Mouse (Mus musculus) G1E (cell line): ENCODE results near the gene F2rl2. TPM values are rescaled to one million over a fixed set of nuclear protein-coding genes. Genes with fewer than 3 reads are reported as not detected.

ENCODE experiments used
- ATAC-seq: 2 replicates; pipeline ENCODE4 v1.8.0; 2016; ENCODE audit warnings: mild to moderate bottlenecking; ENCODE audit not compliant: insufficient number of reproducible peaks, poor library complexity, low FRiP score, severe bottlenecking; ENCODE audit errors: extremely low read depth
- DNase-seq: peaks from one replicate; pipeline ENCODE4 v3.0.0; 2012; ENCODE audit warnings: low spot score
- H3K27me3 ChIP-seq: 2 replicates; pipeline ENCODE4 v1.6.1; 2012; ENCODE audit warnings: mild to moderate bottlenecking, low read length, inconsistent platforms; ENCODE audit not compliant: insufficient read depth
- H3K36me3 ChIP-seq: replicated peaks from 2 replicates; pipeline ENCODE3; 2012; ENCODE audit warnings: mild to moderate bottlenecking, inconsistent platforms
- H3K4me1 ChIP-seq: 2 replicates; pipeline ENCODE4 v1.6.1; 2012; ENCODE audit warnings: low read depth, low read length, inconsistent platforms, mixed read lengths; ENCODE audit not compliant: insufficient read depth
- H3K4me3 ChIP-seq: 2 replicates; pipeline ENCODE4 v1.5.1; 2012; ENCODE audit warnings: low read depth, mild to moderate bottlenecking, inconsistent platforms, low read length, moderate library complexity, mixed read lengths
- H3K9me3 ChIP-seq: replicated peaks from 2 replicates; pipeline ENCODE4 v1.6.1; 2012; ENCODE audit warnings: inconsistent platforms
- CTCF ChIP-seq: IDR thresholded peaks from 2 replicates; pipeline ENCODE4 v1.5.1; 2012; ENCODE audit warnings: low read depth, low read length, inconsistent platforms, mixed read lengths
- GATA1 ChIP-seq: IDR thresholded peaks from 2 replicates; pipeline ENCODE4 v1.6.1; 2012; ENCODE audit warnings: borderline replicate concordance, low read length, inconsistent platforms, mixed read lengths
- GATA2 ChIP-seq: IDR thresholded peaks from 2 replicates; pipeline ENCODE4 v1.6.1; 2012; ENCODE audit warnings: low read depth, low read length, inconsistent platforms, borderline replicate concordance
- POLR2AphosphoS5 ChIP-seq: IDR thresholded peaks from 2 replicates; pipeline ENCODE4 v1.6.1; 2012; ENCODE audit warnings: low read depth, low read length, inconsistent platforms; ENCODE audit not compliant: insufficient replicate concordance
- TAL1 ChIP-seq: conservative IDR thresholded peaks from 2 replicates; pipeline ENCODE4 v1.6.1; 2012; ENCODE audit warnings: low read depth, low read length, inconsistent platforms, mixed read lengths
- polyA plus RNA-seq: library from polyadenylated mRNA; stranded (reverse); fragments of >175 nt; gene quantifications from 2 replicates; pipeline ENCODE4 v1.2.3, GENCODE M21; 2012
- total RNA-seq, 2 experiments: library from RNA; stranded (forward) in 1 of 2; stranded (reverse) in 1 of 2; fragments of 200-1000 nt in 1 of 2; fragments of >200 nt in 1 of 2; fragmentation: Nextera tagmentation in 1 of 2; gene quantifications; 2 replicates each; pipeline ENCODE4 v1.2.3; 2014 to 2017

The F2rl2 gene
- total and polyA plus RNA-seq, 3 experiments = 0.05 TPM; not detected in 2

- Histone ChIP-seq H3K27me3 (no peaks in the 10 kb centered on the region), H3K4me1 (peaks cover 4% of the 10 kb centered on the region; the same call in 1 of the 2 replicates), H3K9me3 (no peaks in the 10 kb centered on the region), H3K36me3 (no peaks in the 10 kb centered on the region), H3K4me3 (no peak overlapping the region)
- DNase-seq = no peak
- TF ChIP-seq GATA2 (no peak), CTCF (no peak), TAL1 (no peak), GATA1 (no peak)
- ATAC-seq = no peak
Observed at GRCm38 (mm10) chr13:95712054-95712453, 15.4 kb downstream of the F2rl2 start.

GRCm38 (mm10) chr13:95712570-95713268 is 16.1 kb downstream of the F2rl2 start:
- no peak for DNase-seq
- Histone ChIP-seq H3K27me3 (no peaks in the 10 kb centered on the region), H3K36me3 (no peaks in the 10 kb centered on the region), H3K4me3 (no peak overlapping the region), H3K4me1 (peaks cover 4% of the 10 kb centered on the region; the same call in 1 of the 2 replicates), H3K9me3 (no peaks in the 10 kb centered on the region)
- TF ChIP-seq CTCF = no peak
- TF ChIP-seq POLR2AphosphoS5 = no peak
- ATAC-seq = no peak

GRCm38 (mm10) chr13:95714271-95714975 is 17.8 kb downstream of the F2rl2 start:
- DNase-seq (no peak), ATAC-seq (no peak)
- TF ChIP-seq TAL1 (no peak), GATA2 (no peak), POLR2AphosphoS5 (no peak), GATA1 (no peak), CTCF (no peak)
- Histone ChIP-seq H3K36me3 (no peaks in the 10 kb centered on the region), H3K4me1 (peaks cover 4% of the 10 kb centered on the region; the same call in 1 of the 2 replicates), H3K27me3 (no peaks in the 10 kb centered on the region), H3K9me3 (no peaks in the 10 kb centered on the region), H3K4me3 (no peak overlapping the region)

- ATAC-seq = no peak
Observed at GRCm38 (mm10) chr13:95715356-95715755, 18.7 kb downstream of the F2rl2 start.

GRCm38 (mm10) chr13:95719320-95720232 is 22.9 kb downstream of the F2rl2 start:
- H3K4me3 ChIP-seq = no peak overlapping the region
- peak; percentile 41 for DNase-seq
- TF ChIP-seq CTCF (peak; percentile 55), GATA2 (no peak)
- H3K36me3 ChIP-seq = peaks cover 6% of the 10 kb centered on the region
- peaks cover 4% of the 10 kb centered on the region; the same call in 1 of the 2 replicates for H3K27me3 ChIP-seq
- ATAC-seq = no peak
- no peaks in the 10 kb centered on the region for H3K9me3 ChIP-seq
- H3K4me1 ChIP-seq = no peaks in the 10 kb centered on the region

More at GRCm38 (mm10) chr13:95715356-95715755, 18.7 kb downstream of the F2rl2 start:
- no peaks in the 10 kb centered on the region for H3K36me3 ChIP-seq
- H3K27me3 ChIP-seq = no peaks in the 10 kb centered on the region
- no peak for DNase-seq
- H3K4me3 ChIP-seq = no peak overlapping the region
- TF ChIP-seq TAL1 = no peak
- no peak for TF ChIP-seq POLR2AphosphoS5
- TF ChIP-seq GATA1 = no peak
- TF ChIP-seq CTCF = no peak
- no peak for TF ChIP-seq GATA2
- H3K9me3 ChIP-seq = no peaks in the 10 kb centered on the region
- peaks cover 4% of the 10 kb centered on the region; the same call in 1 of the 2 replicates for H3K4me1 ChIP-seq

- ATAC-seq (no peak), DNase-seq (no peak)
- no peaks in the 10 kb centered on the region for H3K36me3 ChIP-seq
Observed at GRCm38 (mm10) chr13:95730491-95730890, 33.8 kb downstream of the F2rl2 start.

More at GRCm38 (mm10) chr13:95730491-95730890, 33.8 kb downstream of the F2rl2 start:
- no peak overlapping the region for H3K4me3 ChIP-seq
- no peaks in the 10 kb centered on the region for H3K9me3 ChIP-seq
- no peaks in the 10 kb centered on the region for H3K4me1 ChIP-seq
- no peak for TF ChIP-seq GATA2
- TF ChIP-seq GATA1 = no peak
- no peak for TF ChIP-seq POLR2AphosphoS5
- no peak for TF ChIP-seq CTCF
- TF ChIP-seq TAL1 = no peak
- H3K27me3 ChIP-seq = no peaks in the 10 kb centered on the region; the same call in 1 of the 2 replicates
